Mouse (Mus musculus) neural tube, embryonic 15.5 days (tissue): ENCODE results near the gene Fam171a2. TPM values are rescaled to one million over a fixed set of nuclear protein-coding genes. Genes with fewer than 3 reads are reported as not detected.
A peak's percentile ranks its signal among the peaks of the same experiment; 100 is the strongest.
"Not testable (repeated sequence)": the region's sequence is repeated elsewhere in the genome, so short reads cannot be mapped to it uniquely, and the experiment has no call there.

Source experiments
- ATAC-seq: fragments of 200-750 bp; cut with Nextera tagmentation; 2 replicates; pipeline ENCODE4 v1.8.0; 2017; ENCODE audit warnings: mild to moderate bottlenecking, moderate TSS enrichment, moderate library complexity; ENCODE audit not compliant: low FRiP score
- H3K27ac ChIP-seq: fragments of 300-500 bp; sonication (generic); replicated peaks from 2 replicates; pipeline ENCODE4 v1.5.1; 2015; ENCODE audit warnings: mild to moderate bottlenecking, inconsistent platforms
- H3K27me3 ChIP-seq: fragments of 300-500 bp; sonication (generic); replicated peaks from 2 replicates; pipeline ENCODE4 v1.6.1; 2015; ENCODE audit warnings: inconsistent platforms
- H3K36me3 ChIP-seq: fragments of 300-500 bp; sonication (generic); 2 replicates; pipeline ENCODE4 v1.6.1; 2015; ENCODE audit warnings: inconsistent platforms
- H3K4me1 ChIP-seq: fragments of 300-500 bp; sonication (generic); 2 replicates; pipeline ENCODE4 v1.6.1; 2015; ENCODE audit warnings: inconsistent platforms
- H3K4me2 ChIP-seq: fragments of 300-500 bp; sonication (generic); 2 replicates; pipeline ENCODE4 v1.6.1; 2015; ENCODE audit warnings: inconsistent platforms, mild to moderate bottlenecking, moderate library complexity
- H3K4me3 ChIP-seq: fragments of 300-500 bp; sonication (generic); replicated peaks from 2 replicates; pipeline ENCODE4 v1.5.1; 2015; ENCODE audit warnings: mild to moderate bottlenecking, inconsistent platforms
- H3K9ac ChIP-seq: fragments of 300-500 bp; sonication (generic); replicated peaks from 2 replicates; pipeline ENCODE4 v1.6.1; 2015; ENCODE audit warnings: mild to moderate bottlenecking, inconsistent platforms
- H3K9me3 ChIP-seq: fragments of 300-500 bp; sonication (generic); replicated peaks from 2 replicates; pipeline ENCODE4 v1.6.1; 2016; ENCODE audit warnings: inconsistent platforms
- WGBS: fragments of 180-500 bp; shearing (Covaris S2); methylation state at CpG from one replicate; pipeline ENCODE4 v1.1.7; 2015; ENCODE audit warnings: mixed read lengths; 5-methylcytosine and 5-hydroxymethylcytosine counted together
- polyA plus RNA-seq: library from polyadenylated mRNA; unstranded; fragments of >200 nt; fragmentation: Nextera tagmentation; extraction: Ambion mirVana; gene quantifications from 2 replicates; pipeline ENCODE4 v1.2.1, GENCODE M21; 2015

Gene Fam171a2
- polyA plus RNA-seq, 1 experiment from 2014 or later, result 28.3 TPM

- no peak overlapping the region for H3K9ac ChIP-seq
- H3K4me1 ChIP-seq, result peaks cover 63% of the 10 kb centered on the region
- 0 out of 2 replicates have a peak overlapping the region, but pooled peaks have one; percentile 6 for H3K27ac ChIP-seq
- no peak for ATAC-seq
- H3K27me3 ChIP-seq, result 0 out of 2 replicates have a peak, but pooled peaks cover 4% of the 10 kb centered on the region
- H3K9me3 ChIP-seq, result no peaks in the 10 kb centered on the region
- peaks cover 42% of the 10 kb centered on the region for H3K36me3 ChIP-seq
- WGBS, result 72% methylated on average over 20 of the region's 20 CpGs
- no peak overlapping the region for H3K4me2 ChIP-seq
- H3K4me3 ChIP-seq, result no peak overlapping the region
Measured at GRCm38 (mm10) chr11:102398007-102398825, 49.3 kb downstream of the Fam171a2 start.

GRCm38 (mm10) chr11:102396671-102397141 is 50.8 kb downstream of the Fam171a2 start:
- H3K9me3 ChIP-seq, result no peaks in the 10 kb centered on the region
- H3K9ac ChIP-seq, result peak overlapping the region; percentile 93
- H3K36me3 ChIP-seq, result peaks cover 27% of the 10 kb centered on the region
- peak overlapping the region; percentile 81 for H3K4me3 ChIP-seq
- H3K4me2 ChIP-seq, result peak overlapping the region; percentile 92
- peak overlapping the region; percentile 98 for H3K27ac ChIP-seq
- 56% methylated on average over 7 of the region's 7 CpGs for WGBS
- 0 out of 2 replicates have a peak, but pooled peaks cover 4% of the 10 kb centered on the region for H3K27me3 ChIP-seq
- peaks cover 71% of the 10 kb centered on the region for H3K4me1 ChIP-seq
- no peak for ATAC-seq

GRCm38 (mm10) chr11:102396263-102396662 is 51.2 kb downstream of the Fam171a2 start:
- Histone ChIP-seq H3K4me1 (peaks cover 71% of the 10 kb centered on the region), H3K9me3 (no peaks in the 10 kb centered on the region), H3K27ac (peak overlapping the region; percentile 98), H3K4me2 (peak overlapping the region; percentile 92), H3K4me3 (peak overlapping the region; percentile 81), H3K36me3 (peaks cover 23% of the 10 kb centered on the region), H3K9ac (peak overlapping the region; percentile 93), H3K27me3 (0 out of 2 replicates have a peak, but pooled peaks cover 4% of the 10 kb centered on the region)
- no peak for ATAC-seq
- 42% methylated on average over 6 of the region's 6 CpGs for WGBS

GRCm38 (mm10) chr11:102395250-102395649 is 52.2 kb downstream of the Fam171a2 start:
- ATAC-seq, result no peak
- WGBS, result 4% methylated on average over 5 of the region's 5 CpGs
- Histone ChIP-seq H3K4me2 (peak overlapping the region; percentile 92), H3K36me3 (peaks cover 13% of the 10 kb centered on the region; the same call in 1 of the 2 replicates), H3K9me3 (no peaks in the 10 kb centered on the region), H3K9ac (peak overlapping the region; percentile 93), H3K27ac (peak overlapping the region; percentile 98), H3K4me3 (peak overlapping the region; percentile 81), H3K4me1 (peaks cover 71% of the 10 kb centered on the region), H3K27me3 (0 out of 2 replicates have a peak, but pooled peaks cover 4% of the 10 kb centered on the region)

- 47% methylated on average over 9 of the region's 9 CpGs for WGBS
- Histone ChIP-seq H3K4me2 (peak overlapping the region; percentile 92), H3K4me3 (peak overlapping the region; percentile 81), H3K27me3 (0 out of 2 replicates have a peak, but pooled peaks cover 2% of the 10 kb centered on the region), H3K9ac (peak overlapping the region; percentile 93), H3K4me1 (peaks cover 66% of the 10 kb centered on the region), H3K27ac (peak overlapping the region; percentile 98), H3K36me3 (peaks cover 8% of the 10 kb centered on the region; the same call in 1 of the 2 replicates), H3K9me3 (no peaks in the 10 kb centered on the region)
- ATAC-seq, result no peak
Measured at GRCm38 (mm10) chr11:102394421-102395124, 52.9 kb downstream of the Fam171a2 start.

GRCm38 (mm10) chr11:102393719-102394420 is 53.6 kb downstream of the Fam171a2 start:
- Histone ChIP-seq H3K4me1 (peaks cover 60% of the 10 kb centered on the region), H3K36me3 (peaks cover 6% of the 10 kb centered on the region; the same call in 1 of the 2 replicates), H3K27ac (peak overlapping the region; percentile 98), H3K4me3 (peak overlapping the region; percentile 81), H3K27me3 (no peaks in the 10 kb centered on the region), H3K4me2 (peak overlapping the region; percentile 92), H3K9ac (peak overlapping the region; percentile 93), H3K9me3 (no peaks in the 10 kb centered on the region)
- ATAC-seq, result peak; percentile 82
- WGBS, result 5% methylated on average over 16 of the region's 17 CpGs

- Histone ChIP-seq H3K9me3 (no peaks in the 10 kb centered on the region), H3K4me1 (peaks cover 54% of the 10 kb centered on the region), H3K36me3 (0 out of 2 replicates have a peak, but pooled peaks cover 2% of the 10 kb centered on the region), H3K27me3 (no peaks in the 10 kb centered on the region), H3K27ac (peak within 1 kb of the TSS; percentile 98), H3K4me2 (peak within 1 kb of the TSS; percentile 92), H3K9ac (peak within 1 kb of the TSS; percentile 93), H3K4me3 (peak within 1 kb of the TSS; percentile 81)
- under 1% methylated on average over 32 of the region's 34 CpGs for WGBS
- peak; percentile 90 for ATAC-seq
Measured at GRCm38 (mm10) chr11:102393238-102393634, 54.2 kb downstream of the Fam171a2 start, which contains the start of gene Rundc3a. Gene Rundc3a (plus strand): TSS chr11:102393403.

- peak overlapping the region; percentile 98 for H3K27ac ChIP-seq
- peak; percentile 46 for ATAC-seq
- H3K27me3 ChIP-seq, result no peaks in the 10 kb centered on the region
- peak overlapping the region; percentile 92 for H3K4me2 ChIP-seq
- no peaks in the 10 kb centered on the region for H3K9me3 ChIP-seq
- H3K36me3 ChIP-seq, result no peaks in the 10 kb centered on the region
- H3K9ac ChIP-seq, result peak overlapping the region; percentile 93
- H3K4me3 ChIP-seq, result peak overlapping the region; percentile 81
- WGBS, result 18% methylated on average over 15 of the region's 15 CpGs
- H3K4me1 ChIP-seq, result peaks cover 48% of the 10 kb centered on the region
Measured at GRCm38 (mm10) chr11:102392441-102393237, 54.8 kb downstream of the Fam171a2 start.

DNA sequence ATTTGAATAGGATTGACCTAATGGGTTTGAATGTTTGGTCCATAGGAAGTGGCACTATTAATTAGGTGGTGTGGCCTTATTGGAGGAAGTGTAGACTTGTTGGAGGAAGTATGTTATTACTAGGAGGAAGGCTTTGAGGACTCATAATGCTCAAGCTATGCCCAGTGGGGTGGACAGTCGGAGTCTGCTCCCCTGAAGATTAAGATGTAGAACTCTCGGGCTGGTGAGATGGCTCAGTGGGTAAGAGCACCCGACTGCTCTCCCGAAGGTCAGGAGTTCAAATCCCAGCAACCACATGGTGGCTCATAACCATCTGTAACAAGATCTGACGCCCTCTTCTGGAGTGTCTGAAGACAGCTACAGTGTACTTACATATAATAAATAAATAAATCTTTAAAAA is 58.0 kb downstream of the Fam171a2 start:
- WGBS, result 93% methylated on average over 4 of the region's 5 CpGs
- not testable (repeated sequence) for H3K4me2 ChIP-seq, H3K36me3 ChIP-seq, H3K9me3 ChIP-seq, H3K27me3 ChIP-seq, H3K27ac ChIP-seq, ATAC-seq, H3K9ac ChIP-seq, H3K4me3 ChIP-seq
- peaks cover 16% of the 10 kb centered on the region for H3K4me1 ChIP-seq
